Mouse (Mus musculus): ENCODE results near the gene Pcyt2. TPM values are rescaled to one million over a fixed set of nuclear protein-coding genes. Genes with fewer than 3 reads are reported as not detected.

The Pcyt2 gene
- polyA plus RNA-seq, 1 experiment from 2014 or later = 217 TPM

DNA sequence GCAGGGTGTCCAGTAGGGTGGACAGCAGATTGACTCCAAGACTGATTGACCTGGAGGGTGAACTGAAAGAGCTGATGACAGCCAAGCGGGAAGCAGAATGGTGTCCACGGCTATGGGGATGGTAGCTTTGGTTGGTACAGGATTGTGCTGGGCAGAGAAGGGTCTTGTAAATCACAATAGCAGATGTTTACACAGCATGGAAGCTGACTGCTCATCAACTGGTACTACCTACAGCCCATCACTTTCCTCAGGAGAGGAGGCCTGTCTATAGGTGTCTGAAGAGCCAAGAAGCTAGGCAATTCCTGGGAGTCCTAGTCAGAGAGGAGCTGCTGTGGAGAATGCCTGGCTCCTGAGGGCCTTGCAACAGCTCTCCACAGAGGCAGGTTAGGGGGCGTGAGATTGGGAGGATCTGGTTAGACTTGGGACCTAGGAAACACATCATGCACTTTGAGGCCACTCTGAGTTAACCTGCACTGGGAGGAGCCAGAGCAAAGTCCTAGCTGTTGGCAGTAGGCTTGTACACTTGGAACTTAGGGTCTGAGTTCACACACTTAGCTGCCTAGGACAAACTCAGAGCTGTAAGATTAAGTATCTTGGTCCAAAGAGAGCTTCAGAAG, 41.3 kb downstream of the Pcyt2 start:
- TF ChIP-seq CTCF (IDR thresholded peaks at IDR 0.05; ENCODE audit: low read depth) (no peak), EP300 (IDR thresholded peaks at IDR 0.05; ENCODE audit: low read depth) (peak; percentile 88)
- Histone ChIP-seq H3K9me3 (ENCODE audit: low read length) (no peaks in the 10 kb centered on the region), H3K36me3 (replicated peaks; ENCODE audit: insufficient read depth, low read length) (peaks cover 24% of the 10 kb centered on the region), H3K4me2 (ENCODE audit: low read depth, low read length) (peak overlapping the region; percentile 66), H3K27me3 (ENCODE audit: insufficient read depth, low read length) (no peaks in the 10 kb centered on the region), H3K4me3 (ENCODE audit: low read depth, low read length) (peak overlapping the region; percentile 31; the same call in 1 of the 2 replicates), H3K4me1 (ENCODE audit: insufficient read depth) (peaks cover 44% of the 10 kb centered on the region), H3K9ac (replicated peaks) (peak overlapping the region; percentile 56), H3K27ac (ENCODE audit: low read depth) (peak overlapping the region; percentile 97)
- DNase-seq (peak; percentile 64), ATAC-seq (peak; percentile 14)
- WGBS (ENCODE audit: insufficient replicate concordance) = 76% methylated on average over 3 of the region's 3 CpGs

DNA sequence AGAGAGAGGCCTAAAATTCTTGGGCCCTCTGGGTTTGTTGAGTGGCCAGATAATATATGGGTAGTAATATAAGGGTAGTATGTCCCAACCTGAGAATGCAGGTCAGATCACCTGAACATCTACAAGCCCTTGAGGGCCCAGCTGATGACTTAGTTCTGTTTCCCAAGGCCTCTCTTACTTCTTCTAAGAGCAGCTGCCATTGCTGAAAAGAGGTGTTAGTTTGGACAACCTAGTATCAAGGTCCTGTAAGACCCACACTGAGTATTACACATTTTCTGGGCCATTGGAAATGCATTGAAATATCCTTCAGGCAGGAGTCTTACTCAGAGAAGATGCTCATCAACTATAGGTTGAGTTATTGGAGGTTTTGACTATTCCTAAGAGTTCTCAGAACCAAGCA, 41.8 kb downstream of the Pcyt2 start:
- H3K4me1 ChIP-seq (ENCODE audit: insufficient read depth) = peaks cover 50% of the 10 kb centered on the region
- H3K9me3 ChIP-seq (ENCODE audit: low read length) = no peaks in the 10 kb centered on the region
- H3K27ac ChIP-seq (ENCODE audit: low read depth) = peak overlapping the region; percentile 97
- ATAC-seq (no peak), DNase-seq (no peak)
- H3K36me3 ChIP-seq (replicated peaks; ENCODE audit: insufficient read depth, low read length) = peaks cover 28% of the 10 kb centered on the region
- H3K4me2 ChIP-seq (ENCODE audit: low read depth, low read length) = no peak overlapping the region
- no peak overlapping the region for H3K4me3 ChIP-seq (ENCODE audit: low read depth, low read length)
- no peak overlapping the region; the same call in 1 of the 2 replicates for H3K9ac ChIP-seq (replicated peaks)
- H3K27me3 ChIP-seq (ENCODE audit: insufficient read depth, low read length) = no peaks in the 10 kb centered on the region
- TF ChIP-seq CTCF (IDR thresholded peaks at IDR 0.05; ENCODE audit: low read depth) (no peak), EP300 (IDR thresholded peaks at IDR 0.05; ENCODE audit: low read depth) (no peak)

DNA sequence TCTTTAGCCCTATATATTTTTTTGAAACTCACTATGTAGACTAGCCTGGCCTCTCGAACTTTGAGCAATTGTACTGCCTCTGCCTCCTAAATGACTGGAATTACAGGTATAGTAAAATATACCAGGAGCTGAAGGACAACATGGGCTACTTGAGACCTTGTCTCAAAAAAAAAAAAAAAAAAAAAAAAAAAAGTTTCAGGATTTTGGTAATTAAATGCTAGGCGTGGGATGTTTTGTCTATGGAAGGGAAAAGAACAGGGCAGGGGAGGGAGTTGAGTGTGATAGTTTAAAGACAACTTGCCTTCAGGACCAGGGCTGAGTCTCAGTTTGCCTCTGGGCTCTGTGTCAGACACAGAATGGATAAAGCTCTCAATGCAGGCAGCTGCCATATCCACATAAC, 42.7 kb downstream of the Pcyt2 start:
- DNase-seq = no peak
- no peaks in the 10 kb centered on the region for H3K27me3 ChIP-seq (ENCODE audit: insufficient read depth, low read length)
- H3K27ac ChIP-seq (ENCODE audit: low read depth) = peak overlapping the region; percentile 98; the same call in 1 of the 2 replicates
- peak overlapping the region; percentile 90; the same call in 1 of the 2 replicates for H3K4me2 ChIP-seq (ENCODE audit: low read depth, low read length)
- no peak overlapping the region for H3K4me3 ChIP-seq (ENCODE audit: low read depth, low read length)
- TF ChIP-seq EP300 (IDR thresholded peaks at IDR 0.05; ENCODE audit: low read depth) = no peak
- TF ChIP-seq CTCF (IDR thresholded peaks at IDR 0.05; ENCODE audit: low read depth) = no peak
- no peak for ATAC-seq
- 72% methylated on average over 2 of the region's 2 CpGs for WGBS (ENCODE audit: insufficient replicate concordance)
- peaks cover 31% of the 10 kb centered on the region for H3K36me3 ChIP-seq (replicated peaks; ENCODE audit: insufficient read depth, low read length)
- H3K4me1 ChIP-seq (ENCODE audit: insufficient read depth) = peaks cover 44% of the 10 kb centered on the region
- no peak overlapping the region for H3K9ac ChIP-seq (replicated peaks)
- no peaks in the 10 kb centered on the region for H3K9me3 ChIP-seq (ENCODE audit: low read length)

DNA sequence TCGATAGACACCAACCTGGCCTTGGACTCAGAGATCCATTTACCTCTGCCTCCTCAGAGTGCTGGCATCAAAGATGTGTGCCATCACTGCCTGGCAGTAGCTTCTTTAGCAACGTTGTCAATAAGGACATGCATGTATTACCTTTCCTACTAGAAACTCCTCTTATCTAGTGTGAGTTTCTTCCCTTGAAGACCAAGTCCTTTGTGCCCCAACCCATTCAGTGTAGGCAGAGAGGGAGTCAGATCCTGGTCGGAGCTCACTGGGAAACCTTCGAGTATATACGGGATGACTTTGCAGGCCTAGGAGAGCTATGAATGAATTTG, 43.5 kb downstream of the Pcyt2 start:
- Histone ChIP-seq H3K9ac (replicated peaks) (peak overlapping the region; percentile 87), H3K36me3 (replicated peaks; ENCODE audit: insufficient read depth, low read length) (peaks cover 30% of the 10 kb centered on the region), H3K4me1 (ENCODE audit: insufficient read depth) (peaks cover 36% of the 10 kb centered on the region), H3K27me3 (ENCODE audit: insufficient read depth, low read length) (no peaks in the 10 kb centered on the region), H3K4me3 (ENCODE audit: low read depth, low read length) (peak overlapping the region; percentile 93), H3K9me3 (ENCODE audit: low read length) (no peaks in the 10 kb centered on the region), H3K27ac (ENCODE audit: low read depth) (peak overlapping the region; percentile 98), H3K4me2 (ENCODE audit: low read depth, low read length) (peak overlapping the region; percentile 90)
- TF ChIP-seq CTCF (IDR thresholded peaks at IDR 0.05; ENCODE audit: low read depth) = no peak
- no peak for TF ChIP-seq EP300 (IDR thresholded peaks at IDR 0.05; ENCODE audit: low read depth)
- ATAC-seq (no peak), DNase-seq (no peak)
- WGBS (ENCODE audit: insufficient replicate concordance) = 29% methylated on average over 5 of the region's 5 CpGs

DNA sequence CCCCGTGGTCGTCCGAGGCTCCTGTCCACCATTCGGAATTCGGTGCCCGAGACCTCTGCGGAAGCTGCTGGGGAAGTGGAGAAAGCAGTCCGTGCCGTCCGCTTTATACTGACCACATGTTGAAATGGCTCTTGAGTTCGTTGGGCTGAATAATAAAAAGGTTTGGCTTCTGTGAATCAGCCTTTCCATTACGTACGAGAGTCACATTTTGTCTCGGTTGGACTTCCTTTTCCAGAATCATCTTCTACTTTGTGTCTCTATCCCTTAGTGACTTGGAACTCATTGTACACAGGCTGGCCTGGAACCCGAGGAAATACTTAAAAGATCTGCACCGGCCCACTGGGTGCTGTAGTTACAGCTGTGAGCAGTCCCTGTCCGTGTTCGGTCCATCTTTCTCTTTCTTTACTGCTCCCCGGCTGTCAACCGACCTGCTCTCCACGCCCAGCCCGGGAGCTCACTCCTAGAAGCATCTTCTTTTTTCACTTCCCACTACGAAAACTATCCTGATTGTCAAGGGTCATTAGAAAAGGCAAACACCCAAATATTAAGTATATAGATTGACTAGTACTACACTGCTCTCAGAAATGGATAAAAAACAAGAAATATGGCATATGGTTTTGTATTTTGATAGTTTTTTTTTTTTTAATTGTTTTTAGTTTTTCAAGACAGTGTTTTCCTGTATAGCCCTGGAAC, 44.0 kb downstream of the Pcyt2 start:
- peak overlapping the region; percentile 90 for H3K4me2 ChIP-seq (ENCODE audit: low read depth, low read length)
- ATAC-seq (0 out of 2 replicates have a peak, but pooled peaks have one; percentile 0), DNase-seq (peak; percentile 44)
- TF ChIP-seq CTCF (IDR thresholded peaks at IDR 0.05; ENCODE audit: low read depth) (no peak), EP300 (IDR thresholded peaks at IDR 0.05; ENCODE audit: low read depth) (no peak)
- peak overlapping the region; percentile 98 for H3K27ac ChIP-seq (ENCODE audit: low read depth)
- peaks cover 27% of the 10 kb centered on the region for H3K36me3 ChIP-seq (replicated peaks; ENCODE audit: insufficient read depth, low read length)
- WGBS (ENCODE audit: insufficient replicate concordance) = under 1% methylated on average over 23 of the region's 23 CpGs
- peak overlapping the region; percentile 87 for H3K9ac ChIP-seq (replicated peaks)
- no peaks in the 10 kb centered on the region for H3K9me3 ChIP-seq (ENCODE audit: low read length)
- H3K4me1 ChIP-seq (ENCODE audit: insufficient read depth) = peaks cover 31% of the 10 kb centered on the region
- H3K27me3 ChIP-seq (ENCODE audit: insufficient read depth, low read length) = no peaks in the 10 kb centered on the region
- peak overlapping the region; percentile 93 for H3K4me3 ChIP-seq (ENCODE audit: low read depth, low read length)

DNA sequence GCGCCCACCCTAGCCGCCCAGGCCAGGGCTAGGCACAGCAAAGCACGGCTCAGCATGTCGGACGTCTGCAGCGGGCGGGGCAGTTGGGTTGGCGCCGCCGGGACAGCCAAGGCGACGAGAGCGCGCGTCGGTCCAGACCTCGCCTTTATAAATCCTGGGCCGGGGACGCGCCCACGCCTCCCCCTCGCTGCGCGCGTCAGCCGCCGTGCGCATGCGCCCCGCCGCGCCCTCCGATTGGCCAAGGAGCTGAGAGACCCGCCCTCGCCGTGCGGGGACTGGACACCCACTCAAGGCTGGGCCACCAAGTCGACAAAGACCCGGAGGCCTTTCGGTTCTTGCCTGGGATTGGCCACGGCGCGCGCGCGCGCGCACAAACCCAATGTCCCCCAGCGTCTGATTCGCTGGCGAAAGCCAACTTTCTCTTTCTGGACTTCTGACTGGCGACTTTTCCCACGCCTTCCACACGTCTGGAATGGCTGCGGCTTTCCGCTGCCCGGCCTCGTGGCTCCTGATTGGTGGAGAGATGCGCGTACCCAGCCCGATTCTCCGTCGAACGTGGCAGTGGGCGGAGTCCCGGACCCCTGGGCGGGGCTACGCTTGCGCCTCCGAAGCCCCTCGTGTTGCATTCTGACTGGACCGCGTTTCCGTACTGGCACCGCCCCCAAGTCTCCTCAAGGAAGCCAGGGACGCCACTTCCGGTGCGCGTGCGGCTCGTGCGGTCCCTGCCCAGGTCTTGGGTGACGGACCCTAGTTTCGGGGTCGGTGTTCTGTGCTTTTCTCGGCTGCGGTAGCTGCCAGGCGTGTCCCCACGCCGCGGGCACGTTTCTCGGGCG, 44.8 kb downstream of the Pcyt2 start, which contains the start of gene P4hb:
P4hb (minus strand) TSS at position 502 of the 833 bp plus-strand sequence.
- peak; percentile 91 for ATAC-seq
- TF ChIP-seq CTCF (IDR thresholded peaks at IDR 0.05; ENCODE audit: low read depth) (no peak), EP300 (IDR thresholded peaks at IDR 0.05; ENCODE audit: low read depth) (peak; percentile 63)
- WGBS (ENCODE audit: insufficient replicate concordance) = under 1% methylated on average over 92 of the region's 94 CpGs
- H3K27ac ChIP-seq (ENCODE audit: low read depth) = peak within 1 kb of the TSS; percentile 98
- H3K4me3 ChIP-seq (ENCODE audit: low read depth, low read length) = peak within 1 kb of the TSS; percentile 93
- no peaks in the 10 kb centered on the region for H3K27me3 ChIP-seq (ENCODE audit: insufficient read depth, low read length)
- peaks cover 27% of the 10 kb centered on the region for H3K4me1 ChIP-seq (ENCODE audit: insufficient read depth)
- peaks cover 27% of the 10 kb centered on the region for H3K36me3 ChIP-seq (replicated peaks; ENCODE audit: insufficient read depth, low read length)
- peak within 1 kb of the TSS; percentile 93 for H3K9ac ChIP-seq (replicated peaks)
- peak; percentile 99 for DNase-seq
- H3K4me2 ChIP-seq (ENCODE audit: low read depth, low read length) = peak within 1 kb of the TSS; percentile 90
- no peaks in the 10 kb centered on the region for H3K9me3 ChIP-seq (ENCODE audit: low read length)
